Mouse (Mus musculus): ENCODE data around the gene Wdr77. TPM values are rescaled to one million over a fixed set of nuclear protein-coding genes. Genes with fewer than 3 reads are reported as not detected.

Wdr77 gene
- total and polyA plus RNA-seq, 2 experiments, result 7.7 to 30.1 TPM

- TF ChIP-seq POLR2A (IDR thresholded peaks at IDR 0.05; ENCODE audit: extremely low read depth, insufficient read depth, low read length), result no peak
- TF ChIP-seq CTCF (IDR thresholded peaks at IDR 0.05; ENCODE audit: low read depth, low read length), result no peak
Measured at GRCm38 (mm10) chr3:106014546-106014945, 55.4 kb downstream of the Wdr77 start, which contains the start of gene Pifo. Gene Pifo, minus strand, starts transcription at chr3:106014646.

More at GRCm38 (mm10) chr3:106014546-106014945, 55.4 kb downstream of the Wdr77 start, which contains the start of gene Pifo:
- no peaks in the 10 kb centered on the region for H3K27me3 ChIP-seq (ENCODE audit: control insufficient read depth, insufficient read depth, low read length)
- H3K27ac ChIP-seq (replicated peaks; ENCODE audit: insufficient read depth, low read depth, low read length), result no peak within 1 kb of the TSS
- no peaks in the 10 kb centered on the region for H3K79me2 ChIP-seq (ENCODE audit: control insufficient read depth, insufficient read depth, low read length)
- H3K36me3 ChIP-seq (ENCODE audit: control insufficient read depth, insufficient read depth, low read length), result no peaks in the 10 kb centered on the region
- H3K9ac ChIP-seq (ENCODE audit: low read depth, low read length), result no peak within 1 kb of the TSS
- H3K4me1 ChIP-seq (ENCODE audit: control insufficient read depth, insufficient read depth, low read length), result no peaks in the 10 kb centered on the region
- WGBS, result 82% methylated on average over 2 of the region's 2 CpGs
- DNase-seq (ENCODE audit: extremely low read depth, low read depth, low spot score), result no peak
- no peak within 1 kb of the TSS for H3K4me3 ChIP-seq (ENCODE audit: insufficient read depth, low read depth, low read length)

Other genes starting within 250 kb of the Wdr77 start
- gene Rap1a, start 158.0 kb upstream of the Wdr77 start, total RNA-seq (2014; rRNA removed), result 50.9 and 65.2 TPM in 2 replicates
- gene Rap1a, start 158.0 kb upstream of the Wdr77 start, polyA plus RNA-seq (2012; rRNA removed), result 8.7 and 10.0 TPM in 2 replicates
- 0.09 TPM in 1 of 2 replicates, not detected in the other for gene Adora3, start 88.5 kb upstream of the Wdr77 start, total RNA-seq (2014; rRNA removed)
- gene Adora3, start 88.5 kb upstream of the Wdr77 start, polyA plus RNA-seq (2012; rRNA removed), result 0.06 TPM in 1 of 2 replicates, not detected in the other
- 0.27 TPM in 1 of 2 replicates, not detected in the other for gene Tmigd3, start 88.5 kb upstream of the Wdr77 start, total RNA-seq (2014; rRNA removed)
- gene Tmigd3, start 88.5 kb upstream of the Wdr77 start, polyA plus RNA-seq (2012; rRNA removed), result 0.12 TPM in 1 of 2 replicates, not detected in the other
- 0.40 and 0.55 TPM in 2 replicates for gene I830077J02Rik, start 26.7 kb upstream of the Wdr77 start, total RNA-seq (2014; rRNA removed)
- 0.39 and 0.54 TPM in 2 replicates for gene I830077J02Rik, start 26.7 kb upstream of the Wdr77 start, polyA plus RNA-seq (2012; rRNA removed)
- 445 and 641 TPM in 2 replicates for gene Atp5f1, start 730 bp downstream of the Wdr77 start, total RNA-seq (2014; rRNA removed)
- 237 and 247 TPM in 2 replicates for gene Atp5f1, start 730 bp downstream of the Wdr77 start, polyA plus RNA-seq (2012; rRNA removed)
- 0.37 and 0.67 TPM in 2 replicates for gene Ovgp1, start 14.3 kb downstream of the Wdr77 start, total RNA-seq (2014; rRNA removed)
- 0.21 and 0.34 TPM in 2 replicates for gene Ovgp1, start 14.3 kb downstream of the Wdr77 start, polyA plus RNA-seq (2012; rRNA removed)
- not detected in 2 replicates for gene Pifo, start 55.3 kb downstream of the Wdr77 start, total RNA-seq (2014; rRNA removed)
- not detected in 2 replicates for gene Pifo, start 55.3 kb downstream of the Wdr77 start, polyA plus RNA-seq (2012; rRNA removed)
- not detected in 2 replicates for gene Chil5, start 73.4 kb downstream of the Wdr77 start, total RNA-seq (2014; rRNA removed)
- gene Chil5, start 73.4 kb downstream of the Wdr77 start, polyA plus RNA-seq (2012; rRNA removed), result not detected in 2 replicates
- gene Chia1, start 153.9 kb downstream of the Wdr77 start, total RNA-seq (2014; rRNA removed), result not detected in 2 replicates
- not detected in 2 replicates for gene Chia1, start 153.9 kb downstream of the Wdr77 start, polyA plus RNA-seq (2012; rRNA removed)
- 0.18 and 0.20 TPM in 2 replicates for gene Chil3, start 208.2 kb downstream of the Wdr77 start, total RNA-seq (2014; rRNA removed)
- 0.05 and 0.09 TPM in 2 replicates for gene Chil3, start 208.2 kb downstream of the Wdr77 start, polyA plus RNA-seq (2012; rRNA removed)